In the genomic region with DNA sequence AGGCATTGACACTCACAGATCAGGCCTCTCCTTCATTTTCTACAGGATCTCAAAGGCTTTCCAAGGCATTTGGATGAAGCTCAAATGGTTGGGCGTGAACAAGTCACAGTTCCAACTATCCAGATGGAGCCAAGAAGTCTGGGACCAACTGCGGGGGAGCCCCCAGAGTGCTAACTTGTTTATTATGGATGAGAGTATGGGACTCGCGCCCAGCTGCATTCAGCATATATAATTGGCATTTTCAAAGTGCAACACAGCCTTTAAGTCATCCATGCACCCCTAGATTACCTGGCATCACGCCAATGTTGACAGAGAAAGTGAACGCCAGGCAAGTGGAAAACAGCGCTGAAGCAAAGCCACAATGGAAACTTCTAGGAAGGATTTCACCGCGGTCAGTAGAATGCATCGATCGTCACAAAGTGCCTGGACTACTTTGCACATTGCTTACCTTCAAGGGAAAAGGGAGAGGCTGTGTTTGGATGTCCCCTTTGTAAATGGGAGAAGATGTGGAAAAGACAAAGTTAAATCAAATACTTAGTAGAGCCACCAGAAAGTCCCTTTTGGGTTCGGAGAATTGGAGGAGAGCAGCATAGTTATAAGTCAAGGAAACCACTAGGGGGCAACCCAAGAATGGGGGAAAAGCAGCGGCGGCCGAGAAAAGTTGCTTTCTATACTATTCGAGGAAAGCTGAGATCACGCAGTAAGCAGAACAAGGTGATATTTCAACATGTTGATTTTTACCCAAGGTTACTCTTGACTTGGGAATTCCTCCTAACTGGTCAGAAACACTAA, we compare ENCODE assay signal across 8 mouse cellular contexts. TPM values are rescaled to one million over a fixed set of nuclear protein-coding genes. Genes with fewer than 3 reads are reported as not detected.
DNase-seq lines count a peak whose midpoint lies in the region; ATAC-seq and TF ChIP-seq lines count a peak whose summit lies in the region.

No protein-coding gene starts in this region.

- peak; percentile 83 for TF ChIP-seq CTCF in forebrain, postnatal 0 days (IDR thresholded peaks at IDR 0.05; ENCODE audit: low read depth)
- peak; percentile 82 for TF ChIP-seq CTCF in lung, embryonic 14.5 days (IDR thresholded peaks at IDR 0.05; ENCODE audit: low read depth)

- H3K4me3 ChIP-seq in forebrain, postnatal 0 days (ENCODE audit: low read depth, low read length) = no peak overlapping the region
- H3K4me3 ChIP-seq in lung, embryonic 14.5 days (ENCODE audit: low read depth, low read length) = peak overlapping the region; percentile 6; the same call in 1 of the 2 replicates

- DNase-seq in MN1 (ENCODE audit: low spot score) = peak; percentile 33
- DNase-seq in cerebellum, adult 11-12 months = peak; percentile 34
- DNase-seq in forebrain, postnatal 0 days = peak; percentile 88
- peak; percentile 40 for DNase-seq in layer of hippocampus, adult 9-10 months (ENCODE audit: low spot score)
- DNase-seq in lung, embryonic 14.5 days = peak; percentile 91
- peak; percentile 59 for DNase-seq in ovary, postnatal 14 days (ENCODE audit: low spot score)

- no peaks in the 10 kb centered on the region for H3K9me3 ChIP-seq in forebrain, postnatal 0 days (ENCODE audit: low read length)
- no peaks in the 10 kb centered on the region for H3K9me3 ChIP-seq in lung, embryonic 14.5 days (ENCODE audit: low read depth, low read length)

- ATAC-seq in forebrain, postnatal 0 days = peak; percentile 92
- ATAC-seq in hematopoietic stem cell, adult 5-6 weeks (replicated peaks in 1 of 2; ENCODE audit: insufficient read depth in 1 of 2, low FRiP score in 2 of 2, low TSS enrichment in 1 of 2, low read depth in 1 of 2, poor library complexity in 2 of 2, severe bottlenecking in 2 of 2) = peak; percentile 76 to 81
- ATAC-seq in lung, embryonic 14.5 days (ENCODE audit: insufficient read depth) = peak; percentile 75
- no peak for ATAC-seq in erythroblast, adult 5-6 weeks (replicated peaks; ENCODE audit: low FRiP score, poor library complexity, severe bottlenecking)

- no peak overlapping the region for H3K27ac ChIP-seq in forebrain, postnatal 0 days (ENCODE audit: low read depth, low read length)
- no peak overlapping the region for H3K27ac ChIP-seq in lung, embryonic 14.5 days (ENCODE audit: low read depth)

- peaks cover 11% of the 10 kb centered on the region; the same call in 1 of the 2 replicates for H3K4me1 ChIP-seq in forebrain, postnatal 0 days (ENCODE audit: insufficient read depth)
- 0 out of 2 replicates have a peak, but pooled peaks cover 3% of the 10 kb centered on the region for H3K4me1 ChIP-seq in lung, embryonic 14.5 days (ENCODE audit: insufficient read depth)

- H3K36me3 ChIP-seq in forebrain, postnatal 0 days (ENCODE audit: insufficient read depth) = no peaks in the 10 kb centered on the region
- no peaks in the 10 kb centered on the region for H3K36me3 ChIP-seq in lung, embryonic 14.5 days (ENCODE audit: insufficient read depth)

- H3K27me3 ChIP-seq in forebrain, postnatal 0 days (ENCODE audit: insufficient read depth, low read length) = no peaks in the 10 kb centered on the region
- H3K27me3 ChIP-seq in lung, embryonic 14.5 days (ENCODE audit: insufficient read depth, low read length) = no peaks in the 10 kb centered on the region; the same call in 1 of the 2 replicates

- H3K9ac ChIP-seq in forebrain, postnatal 0 days = no peak overlapping the region
- no peak overlapping the region for H3K9ac ChIP-seq in lung, embryonic 14.5 days

- peak overlapping the region; percentile 28 for H3K4me2 ChIP-seq in forebrain, postnatal 0 days (ENCODE audit: low read depth)
- H3K4me2 ChIP-seq in lung, embryonic 14.5 days = peak overlapping the region; percentile 46

- 11% methylated on average over 17 of the region's 17 CpGs for WGBS in forebrain, postnatal 0 days
- WGBS in lung, embryonic 14.5 days = 21% methylated on average over 17 of the region's 17 CpGs

RNA-seq across cellular contexts. Expression of gene Prss23, which starts 27.3 kb away (rescaled TPM):
- 9.0 and 18.1 TPM in 2 replicates for total RNA-seq in forebrain, postnatal 0 days (2014; rRNA removed)
- polyA plus RNA-seq in forebrain, postnatal 0 days (2015; fragmentation: Nextera tagmentation; extraction: Ambion mirVana) = 9.7 and 11.5 TPM in 2 replicates
- not detected in 2 replicates for total RNA-seq in hematopoietic stem cell, adult 5-6 weeks (2017)
- 37.0 and 41.6 TPM in 2 replicates for polyA plus RNA-seq in lung, embryonic 14.5 days (2014; fragmentation: Nextera tagmentation; extraction: Ambion mirVana)
- not detected in 2 replicates for total RNA-seq in erythroblast, adult 5-6 weeks (2015; ENCODE audit: low replicate concordance)
- not detected in 2 replicates for total RNA-seq in erythroblast, adult 5-6 weeks (2017; ENCODE audit: low replicate concordance)

Comparison
In these comparisons a context has a peak if more than half of its experiments do, and no peak if none do; other contexts are left out.
1. DNase-seq: peak in every context shown above with its lines; median percentile 91 in lung, embryonic 14.5 days; 88 in forebrain, postnatal 0 days; 59 in ovary, postnatal 14 days; 40 in layer of hippocampus, adult 9-10 months; 34 in cerebellum, adult 11-12 months; 33 in MN1.
2. RNA of gene Prss23, which starts 27.3 kb away (total RNA-seq): 9.0 to 18.1 TPM in forebrain, postnatal 0 days; not detected in hematopoietic stem cell, adult 5-6 weeks and not detected in erythroblast, adult 5-6 weeks; every median in the first group is over 10 times any median in the second.